Mouse (Mus musculus) layer of hippocampus, adult 9-10 months (tissue): ENCODE data around the gene Gm2004.
"Not testable (repeated sequence)": the region's sequence is repeated elsewhere in the genome, so short reads cannot be mapped to it uniquely, and the experiment has no call there.

Experiments
- DNase-seq: peaks from one replicate; pipeline ENCODE4 v3.0.0; 2022; ENCODE audit warnings: low spot score

The Gm2004 gene

GRCm38 (mm10) chr2:176149725-176150124 is at the start of gene Gm2004:
Gene Gm2004, minus strand, starts transcription at chr2:176149825.
- not testable (repeated sequence) for DNase-seq
